ENCODE assay signal across 14 mouse cellular contexts in genomic region chr2:65126141-65126783, GRCm38 (mm10).
A peak's percentile ranks its signal among the peaks of the same experiment; 100 is the strongest.
DNase-seq lines count a peak whose midpoint lies in the region; ATAC-seq and TF ChIP-seq lines count a peak whose summit lies in the region.
"Had no signal": no experiment of that assay in that cellular context is flagged by ENCODE, and none has a peak within 500 bp of the region (broad histone marks: within the 10 kb centered on the region; RNA-seq: fewer than 3 reads in every experiment).

No protein-coding gene starts in this region.

- no peaks in the 10 kb centered on the region for H3K27me3 ChIP-seq in hindbrain, embryonic 14.5 days (ENCODE audit: control insufficient read depth, insufficient read depth, low read length)
- no peaks in the 10 kb centered on the region for H3K27me3 ChIP-seq in midbrain, embryonic 15.5 days (replicated peaks)
- H3K27me3 ChIP-seq: embryonic facial prominence, embryonic 13.5 days; heart, embryonic 13.5 days had no signal

- TF ChIP-seq CTCF in cortical plate, adult 2 months (IDR thresholded peaks at IDR 0.05; ENCODE audit: extremely low read depth, insufficient read depth, low read length): no peak

- no peaks in the 10 kb centered on the region for H3K36me3 ChIP-seq in hindbrain, embryonic 14.5 days (replicated peaks; ENCODE audit: control insufficient read depth, insufficient read depth)
- H3K36me3 ChIP-seq in midbrain, embryonic 15.5 days (replicated peaks): no peaks in the 10 kb centered on the region

- H3K9me3 ChIP-seq in hindbrain, embryonic 14.5 days (ENCODE audit: control insufficient read depth, low read length): no peaks in the 10 kb centered on the region
- no peaks in the 10 kb centered on the region for H3K9me3 ChIP-seq in midbrain, embryonic 15.5 days
- H3K9me3 ChIP-seq: heart, embryonic 13.5 days had no signal

- no peak for TF ChIP-seq POLR2A in cortical plate, adult 2 months (IDR thresholded peaks at IDR 0.05; ENCODE audit: extremely low read depth, insufficient read depth, low read length)

- peak overlapping the region; percentile 95 for H3K27ac ChIP-seq in cortical plate, adult 2 months (ENCODE audit: insufficient read depth, low read length)
- H3K27ac ChIP-seq in hindbrain, embryonic 14.5 days: peak overlapping the region; percentile 54; the same call in 1 of the 2 replicates
- H3K27ac ChIP-seq in midbrain, embryonic 15.5 days: no peak overlapping the region
- H3K27ac ChIP-seq: embryonic facial prominence, embryonic 13.5 days; heart, embryonic 13.5 days had no signal

- DNase-seq in layer of hippocampus, adult 11-12 months (ENCODE audit: low spot score): peak; percentile 20
- DNase-seq in layer of hippocampus, postnatal 10 days (ENCODE audit: low spot score in 2 of 2): no peak
- DNase-seq in hindbrain, embryonic 14.5 days (ENCODE audit: low spot score): peak; percentile 25
- DNase-seq in urinary bladder, postnatal 14 days (ENCODE audit: low spot score): no peak
- DNase-seq in cerebellum, postnatal 4 days (ENCODE audit: low spot score in 2 of 2): no peak
- DNase-seq: adrenal gland, adult 8-10 months; cerebellum, adult 11-12 months; kidney, adult 11 months; thymus, postnatal 25 days had no signal

- H3K4me2 ChIP-seq in hindbrain, embryonic 14.5 days (replicated peaks): peak overlapping the region; percentile 15; the same call in 1 of the 2 replicates
- H3K4me2 ChIP-seq in midbrain, embryonic 15.5 days: no peak overlapping the region
- H3K4me2 ChIP-seq: embryonic facial prominence, embryonic 13.5 days; heart, embryonic 13.5 days had no signal

- no peaks in the 10 kb centered on the region; the same call in 1 of the 2 replicates for H3K4me1 ChIP-seq in cortical plate, adult 2 months (ENCODE audit: control insufficient read depth, insufficient read depth, low read length)
- H3K4me1 ChIP-seq in hindbrain, embryonic 14.5 days (replicated peaks; ENCODE audit: control insufficient read depth, insufficient read depth, low read length): 0 out of 2 replicates have a peak, but pooled peaks cover 2% of the 10 kb centered on the region
- H3K4me1 ChIP-seq in midbrain, embryonic 15.5 days: peaks cover 6% of the 10 kb centered on the region; the same call in 1 of the 2 replicates

- H3K9ac ChIP-seq in hindbrain, embryonic 14.5 days: 0 out of 2 replicates have a peak overlapping the region, but pooled peaks have one; percentile 24
- no peak overlapping the region for H3K9ac ChIP-seq in midbrain, embryonic 15.5 days
- H3K9ac ChIP-seq: embryonic facial prominence, embryonic 13.5 days; heart, embryonic 13.5 days had no signal

- no peak for ATAC-seq in hindbrain, embryonic 14.5 days (ENCODE audit: low FRiP score)
- ATAC-seq in midbrain, embryonic 15.5 days (replicated peaks): peak; percentile 63; the same call in 1 of the 2 replicates
- no peak for ATAC-seq in megakaryocyte progenitor cell, adult 5-6 weeks (replicated peaks; ENCODE audit: poor library complexity)

- 40% methylated on average over 12 of the region's 12 CpGs for WGBS in hindbrain, embryonic 14.5 days
- WGBS in midbrain, embryonic 15.5 days: 31% methylated on average over 12 of the region's 12 CpGs

- H3K4me3 ChIP-seq in cortical plate, adult 2 months (ENCODE audit: insufficient read depth, low read length): no peak overlapping the region; the same call in 1 of the 2 replicates
- H3K4me3 ChIP-seq in hindbrain, embryonic 14.5 days (replicated peaks; ENCODE audit: low read length): no peak overlapping the region
- H3K4me3 ChIP-seq in midbrain, embryonic 15.5 days: no peak overlapping the region
- H3K4me3 ChIP-seq: embryonic facial prominence, embryonic 13.5 days; heart, embryonic 13.5 days had no signal

Comparison
In these comparisons a context has a peak if more than half of its experiments do, and no peak if none do; other contexts are left out.
1. DNase-seq: peak in layer of hippocampus, adult 11-12 months (single experiment) and hindbrain, embryonic 14.5 days (single experiment); none in layer of hippocampus, postnatal 10 days (0 of 2), urinary bladder, postnatal 14 days (single experiment) and cerebellum, postnatal 4 days (0 of 2).